Mouse (Mus musculus): ENCODE data around the gene Dda1. TPM values are rescaled to one million over a fixed set of nuclear protein-coding genes. Genes with fewer than 3 reads are reported as not detected.
A peak's percentile ranks its signal among the peaks of the same experiment; 100 is the strongest.
"Not testable (repeated sequence)": the region's sequence is repeated elsewhere in the genome, so short reads cannot be mapped to it uniquely, and the experiment has no call there.

Dda1 gene
- polyA plus RNA-seq, 2 experiments = 24.8 to 34.4 TPM

DNA sequence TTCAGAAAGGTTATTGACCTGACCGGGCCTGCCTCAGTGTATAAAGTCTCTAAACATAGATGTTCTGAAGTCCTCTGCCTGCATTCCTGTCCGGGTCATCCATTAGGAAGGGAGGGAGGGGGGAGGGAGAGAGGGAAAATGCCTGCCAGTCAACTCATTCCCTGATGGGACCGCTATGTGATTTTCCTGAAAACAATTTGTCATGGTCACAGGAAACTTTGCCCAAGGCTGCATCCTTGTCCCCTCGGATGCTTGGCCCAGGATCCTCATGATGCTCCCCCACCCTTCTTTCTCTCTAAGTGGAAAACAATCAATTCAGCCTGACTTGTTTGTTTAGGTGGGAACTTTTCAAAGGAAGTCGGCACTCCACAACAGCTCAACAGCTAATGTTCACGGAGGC is 47.8 kb downstream of the Dda1 start:
- H3K9me3 ChIP-seq (ENCODE audit: control insufficient read depth, low read length) = no peaks in the 10 kb centered on the region
- no peak for DNase-seq (ENCODE audit: low read depth in 3 of 3, low spot score in 3 of 3)
- no peak overlapping the region for H3K9ac ChIP-seq (replicated peaks)
- H3K4me2 ChIP-seq (ENCODE audit: low read depth) = no peak overlapping the region
- no peaks in the 10 kb centered on the region for H3K36me3 ChIP-seq (replicated peaks; ENCODE audit: control insufficient read depth, insufficient read depth, low read depth)
- no peaks in the 10 kb centered on the region for H3K27me3 ChIP-seq (ENCODE audit: control insufficient read depth, insufficient read depth, low read length)
- WGBS (ENCODE audit: insufficient replicate concordance) = 39% methylated on average over 6 of the region's 6 CpGs
- peaks cover 3 to 5% of the 10 kb centered on the region in 2 experiments; a peak in 3 of 4 replicates for H3K4me1 ChIP-seq (replicated peaks; ENCODE audit: control insufficient read depth in 2 of 2, insufficient read depth in 2 of 2, low read length in 1 of 2)
- TF ChIP-seq EP300 (IDR thresholded peaks at IDR 0.05; ENCODE audit: low read depth) (no peak), CTCF (IDR thresholded peaks at IDR 0.05; ENCODE audit: low read depth) (no peak)
- no peak overlapping the region for H3K27ac ChIP-seq
- no peak overlapping the region for H3K4me3 ChIP-seq (ENCODE audit: insufficient read depth in 1 of 2, low read depth in 2 of 2, low read length in 2 of 2)
- no peak for ATAC-seq (ENCODE audit: insufficient read depth)

GRCm38 (mm10) chr8:71519037-71519825 is 50.2 kb downstream of the Dda1 start:
- not testable (repeated sequence) for H3K4me1 ChIP-seq (replicated peaks; ENCODE audit: control insufficient read depth in 2 of 2, insufficient read depth in 2 of 2, low read length in 1 of 2); H3K9me3 ChIP-seq (ENCODE audit: control insufficient read depth, low read length); H3K9ac ChIP-seq (replicated peaks); ATAC-seq (ENCODE audit: insufficient read depth); H3K36me3 ChIP-seq (replicated peaks; ENCODE audit: control insufficient read depth, insufficient read depth, low read depth); H3K4me3 ChIP-seq (ENCODE audit: insufficient read depth in 1 of 2, low read depth in 2 of 2, low read length in 2 of 2); H3K27me3 ChIP-seq (ENCODE audit: control insufficient read depth, insufficient read depth, low read length); H3K27ac ChIP-seq; H3K4me2 ChIP-seq (ENCODE audit: low read depth)
- 27% methylated on average over 10 of the region's 10 CpGs for WGBS (ENCODE audit: insufficient replicate concordance)
- DNase-seq (ENCODE audit: low read depth in 3 of 3, low spot score in 3 of 3) = peak in 2 of 3 experiments; percentile 23 to 55
- TF ChIP-seq CTCF (IDR thresholded peaks at IDR 0.05; ENCODE audit: low read depth) = peak; percentile 60

- WGBS (ENCODE audit: insufficient replicate concordance) = 3% methylated on average over 17 of the region's 17 CpGs
- no peak overlapping the region for H3K4me2 ChIP-seq (ENCODE audit: low read depth)
- H3K36me3 ChIP-seq (replicated peaks; ENCODE audit: control insufficient read depth, insufficient read depth, low read depth) = no peaks in the 10 kb centered on the region
- TF ChIP-seq EP300 (IDR thresholded peaks at IDR 0.05; ENCODE audit: low read depth) = no peak
- TF ChIP-seq CTCF (IDR thresholded peaks at IDR 0.05; ENCODE audit: low read depth) = peak; percentile 96
- H3K9me3 ChIP-seq (ENCODE audit: control insufficient read depth, low read length) = no peaks in the 10 kb centered on the region
- no peak overlapping the region for H3K9ac ChIP-seq (replicated peaks)
- H3K27me3 ChIP-seq (ENCODE audit: control insufficient read depth, insufficient read depth, low read length) = peaks cover 15% of the 10 kb centered on the region
- no peak overlapping the region for H3K4me3 ChIP-seq (ENCODE audit: insufficient read depth in 1 of 2, low read depth in 2 of 2, low read length in 2 of 2)
- no peaks in the 10 kb centered on the region; a peak in 1 of 4 replicates for H3K4me1 ChIP-seq (replicated peaks; ENCODE audit: control insufficient read depth in 2 of 2, insufficient read depth in 2 of 2, low read length in 1 of 2)
- H3K27ac ChIP-seq = no peak overlapping the region
- ATAC-seq (ENCODE audit: insufficient read depth) = peak; percentile 75
- peak; percentile 66 to 75 (median 69) for DNase-seq (ENCODE audit: low read depth in 3 of 3, low spot score in 3 of 3)
These were observed 52.6 kb downstream of the Dda1 start for GRCm38 (mm10) chr8:71521634-71522033.

- H3K4me3 ChIP-seq (ENCODE audit: insufficient read depth in 1 of 2, low read depth in 2 of 2, low read length in 2 of 2) = no peak within 1 kb of the TSS
- H3K4me1 ChIP-seq (replicated peaks; ENCODE audit: control insufficient read depth in 2 of 2, insufficient read depth in 2 of 2, low read length in 1 of 2) = peaks cover 0 to 5% of the 10 kb centered on the region in 2 experiments; a peak in 2 of 4 replicates
- no peaks in the 10 kb centered on the region for H3K36me3 ChIP-seq (replicated peaks; ENCODE audit: control insufficient read depth, insufficient read depth, low read depth)
- no peak within 1 kb of the TSS for H3K27ac ChIP-seq
- H3K9me3 ChIP-seq (ENCODE audit: control insufficient read depth, low read length) = no peaks in the 10 kb centered on the region
- TF ChIP-seq EP300 (IDR thresholded peaks at IDR 0.05; ENCODE audit: low read depth) (no peak), CTCF (IDR thresholded peaks at IDR 0.05; ENCODE audit: low read depth) (no peak)
- H3K27me3 ChIP-seq (ENCODE audit: control insufficient read depth, insufficient read depth, low read length) = peaks cover 15% of the 10 kb centered on the region
- H3K9ac ChIP-seq (replicated peaks) = no peak within 1 kb of the TSS
- 31% methylated on average over 46 of the region's 46 CpGs for WGBS (ENCODE audit: insufficient replicate concordance)
- ATAC-seq (ENCODE audit: insufficient read depth) (no peak), DNase-seq (ENCODE audit: low read depth in 3 of 3, low spot score in 3 of 3) (no peak)
- H3K4me2 ChIP-seq (ENCODE audit: low read depth) = no peak within 1 kb of the TSS
These were observed 56.4 kb downstream of the Dda1 start, which contains the start of gene Ccdc194 for GRCm38 (mm10) chr8:71525226-71526050. Ccdc194 (minus strand) TSS chr8:71525711.

Other genes starting within 250 kb of the Dda1 start
- gene Myo9b, start 196.5 kb upstream of the Dda1 start, polyA plus RNA-seq (2012; rRNA removed) = 5.9 and 6.4 TPM in 2 replicates
- 5.8 and 7.0 TPM in 2 replicates for gene Myo9b, start 196.5 kb upstream of the Dda1 start, polyA plus RNA-seq (2014; fragmentation: Nextera tagmentation; extraction: Ambion mirVana)
- gene Haus8, start 196.3 kb upstream of the Dda1 start, polyA plus RNA-seq (2012; rRNA removed) = 16.0 and 23.9 TPM in 2 replicates
- 47.1 and 51.6 TPM in 2 replicates for gene Haus8, start 196.3 kb upstream of the Dda1 start, polyA plus RNA-seq (2014; fragmentation: Nextera tagmentation; extraction: Ambion mirVana)
- 41.9 and 57.2 TPM in 2 replicates for gene Use1, start 102.4 kb upstream of the Dda1 start, polyA plus RNA-seq (2012; rRNA removed)
- 46.5 and 48.2 TPM in 2 replicates for gene Use1, start 102.4 kb upstream of the Dda1 start, polyA plus RNA-seq (2014; fragmentation: Nextera tagmentation; extraction: Ambion mirVana)
- gene Ocel1, start 97.9 kb upstream of the Dda1 start, polyA plus RNA-seq (2012; rRNA removed) = 2.8 and 3.1 TPM in 2 replicates
- 1.9 and 2.8 TPM in 2 replicates for gene Ocel1, start 97.9 kb upstream of the Dda1 start, polyA plus RNA-seq (2014; fragmentation: Nextera tagmentation; extraction: Ambion mirVana)
- 20.8 and 23.4 TPM in 2 replicates for gene Nr2f6, start 87.2 kb upstream of the Dda1 start, polyA plus RNA-seq (2012; rRNA removed)
- gene Nr2f6, start 87.2 kb upstream of the Dda1 start, polyA plus RNA-seq (2014; fragmentation: Nextera tagmentation; extraction: Ambion mirVana) = 19.1 and 22.4 TPM in 2 replicates
- gene Ushbp1, start 73.4 kb upstream of the Dda1 start, polyA plus RNA-seq (2012; rRNA removed) = 3.1 and 3.5 TPM in 2 replicates
- 1.5 and 1.9 TPM in 2 replicates for gene Ushbp1, start 73.4 kb upstream of the Dda1 start, polyA plus RNA-seq (2014; fragmentation: Nextera tagmentation; extraction: Ambion mirVana)
- 53.6 and 61.2 TPM in 2 replicates for gene Babam1, start 72.3 kb upstream of the Dda1 start, polyA plus RNA-seq (2012; rRNA removed)
- gene Babam1, start 72.3 kb upstream of the Dda1 start, polyA plus RNA-seq (2014; fragmentation: Nextera tagmentation; extraction: Ambion mirVana) = 50.6 and 52.3 TPM in 2 replicates
- 52.5 and 58.0 TPM in 2 replicates for gene Ankle1, start 63.2 kb upstream of the Dda1 start, polyA plus RNA-seq (2012; rRNA removed)
- gene Ankle1, start 63.2 kb upstream of the Dda1 start, polyA plus RNA-seq (2014; fragmentation: Nextera tagmentation; extraction: Ambion mirVana) = 17.8 and 19.0 TPM in 2 replicates
- gene Abhd8, start 5.5 kb upstream of the Dda1 start, polyA plus RNA-seq (2012; rRNA removed) = 6.6 and 7.5 TPM in 2 replicates
- 5.3 and 6.8 TPM in 2 replicates for gene Abhd8, start 5.5 kb upstream of the Dda1 start, polyA plus RNA-seq (2014; fragmentation: Nextera tagmentation; extraction: Ambion mirVana)
- gene Mrpl34, start 4.2 kb upstream of the Dda1 start, polyA plus RNA-seq (2012; rRNA removed) = 45.8 and 73.0 TPM in 2 replicates
- 109 and 114 TPM in 2 replicates for gene Mrpl34, start 4.2 kb upstream of the Dda1 start, polyA plus RNA-seq (2014; fragmentation: Nextera tagmentation; extraction: Ambion mirVana)
- gene Ano8, start 16.8 kb downstream of the Dda1 start, polyA plus RNA-seq (2012; rRNA removed) = 1.4 and 1.7 TPM in 2 replicates
- 0.14 and 0.15 TPM in 2 replicates for gene Ano8, start 16.8 kb downstream of the Dda1 start, polyA plus RNA-seq (2014; fragmentation: Nextera tagmentation; extraction: Ambion mirVana)
- gene Gtpbp3, start 18.9 kb downstream of the Dda1 start, polyA plus RNA-seq (2012; rRNA removed) = 9.2 and 10.0 TPM in 2 replicates
- gene Gtpbp3, start 18.9 kb downstream of the Dda1 start, polyA plus RNA-seq (2014; fragmentation: Nextera tagmentation; extraction: Ambion mirVana) = 1.3 and 1.8 TPM in 2 replicates
- gene Plvap, start 42.6 kb downstream of the Dda1 start, polyA plus RNA-seq (2012; rRNA removed) = 15.4 and 16.8 TPM in 2 replicates
- gene Plvap, start 42.6 kb downstream of the Dda1 start, polyA plus RNA-seq (2014; fragmentation: Nextera tagmentation; extraction: Ambion mirVana) = 15.9 and 18.4 TPM in 2 replicates
- gene Ccdc194, start 56.5 kb downstream of the Dda1 start, polyA plus RNA-seq (2012; rRNA removed) = 0.09 and 0.11 TPM in 2 replicates
- 0.19 TPM in 1 of 2 replicates, not detected in the other for gene Ccdc194, start 56.5 kb downstream of the Dda1 start, polyA plus RNA-seq (2014; fragmentation: Nextera tagmentation; extraction: Ambion mirVana)
- 41.1 and 44.4 TPM in 2 replicates for gene Bst2, start 68.3 kb downstream of the Dda1 start, polyA plus RNA-seq (2012; rRNA removed)
- 12.2 and 14.2 TPM in 2 replicates for gene Bst2, start 68.3 kb downstream of the Dda1 start, polyA plus RNA-seq (2014; fragmentation: Nextera tagmentation; extraction: Ambion mirVana)
- 21.1 and 25.6 TPM in 2 replicates for gene Mvb12a, start 73.7 kb downstream of the Dda1 start, polyA plus RNA-seq (2012; rRNA removed)
- gene Mvb12a, start 73.7 kb downstream of the Dda1 start, polyA plus RNA-seq (2014; fragmentation: Nextera tagmentation; extraction: Ambion mirVana) = 31.1 and 35.2 TPM in 2 replicates
- gene Tmem221, start 89.7 kb downstream of the Dda1 start, polyA plus RNA-seq (2012; rRNA removed) = 0.13 and 0.25 TPM in 2 replicates
- gene Tmem221, start 89.7 kb downstream of the Dda1 start, polyA plus RNA-seq (2014; fragmentation: Nextera tagmentation; extraction: Ambion mirVana) = 0.37 and 0.39 TPM in 2 replicates
- not detected in 2 replicates for gene Nxnl1, start 97.4 kb downstream of the Dda1 start, polyA plus RNA-seq (2012; rRNA removed)
- 0.06 TPM in 2 replicates for gene Nxnl1, start 97.4 kb downstream of the Dda1 start, polyA plus RNA-seq (2014; fragmentation: Nextera tagmentation; extraction: Ambion mirVana)
- 1.9 and 2.4 TPM in 2 replicates for gene Slc27a1, start 99.7 kb downstream of the Dda1 start, polyA plus RNA-seq (2012; rRNA removed)
- gene Slc27a1, start 99.7 kb downstream of the Dda1 start, polyA plus RNA-seq (2014; fragmentation: Nextera tagmentation; extraction: Ambion mirVana) = 0.28 and 0.71 TPM in 2 replicates
- 45.6 and 58.5 TPM in 2 replicates for gene Pgls, start 123.0 kb downstream of the Dda1 start, polyA plus RNA-seq (2012; rRNA removed)
- 104 and 105 TPM in 2 replicates for gene Pgls, start 123.0 kb downstream of the Dda1 start, polyA plus RNA-seq (2014; fragmentation: Nextera tagmentation; extraction: Ambion mirVana)
- 1.1 TPM in 2 replicates for gene Fam129c, start 128.4 kb downstream of the Dda1 start, polyA plus RNA-seq (2012; rRNA removed)
- 0.56 and 0.99 TPM in 2 replicates for gene Fam129c, start 128.4 kb downstream of the Dda1 start, polyA plus RNA-seq (2014; fragmentation: Nextera tagmentation; extraction: Ambion mirVana)
- 30.9 and 31.4 TPM in 2 replicates for gene Colgalt1, start 141.8 kb downstream of the Dda1 start, polyA plus RNA-seq (2012; rRNA removed)
- 20.5 and 20.7 TPM in 2 replicates for gene Colgalt1, start 141.8 kb downstream of the Dda1 start, polyA plus RNA-seq (2014; fragmentation: Nextera tagmentation; extraction: Ambion mirVana)
- 0.13 and 0.15 TPM in 2 replicates for gene Unc13a, start 202.6 kb downstream of the Dda1 start, polyA plus RNA-seq (2012; rRNA removed)
- 0.18 and 0.34 TPM in 2 replicates for gene Unc13a, start 202.6 kb downstream of the Dda1 start, polyA plus RNA-seq (2014; fragmentation: Nextera tagmentation; extraction: Ambion mirVana)
- gene Jak3, start 207.1 kb downstream of the Dda1 start, polyA plus RNA-seq (2012; rRNA removed) = 3.8 and 4.0 TPM in 2 replicates
- 3.0 and 3.1 TPM in 2 replicates for gene Jak3, start 207.1 kb downstream of the Dda1 start, polyA plus RNA-seq (2014; fragmentation: Nextera tagmentation; extraction: Ambion mirVana)
- 0.48 and 0.73 TPM in 2 replicates for gene Insl3, start 220.0 kb downstream of the Dda1 start, polyA plus RNA-seq (2012; rRNA removed)
- 1.2 and 1.5 TPM in 2 replicates for gene Insl3, start 220.0 kb downstream of the Dda1 start, polyA plus RNA-seq (2014; fragmentation: Nextera tagmentation; extraction: Ambion mirVana)
- gene B3gnt3, start 232.6 kb downstream of the Dda1 start, polyA plus RNA-seq (2012; rRNA removed) = 2.2 and 2.5 TPM in 2 replicates
- gene B3gnt3, start 232.6 kb downstream of the Dda1 start, polyA plus RNA-seq (2014; fragmentation: Nextera tagmentation; extraction: Ambion mirVana) = 1.8 and 2.0 TPM in 2 replicates

All from liver, embryonic 14.5 days (tissue).